Mouse (Mus musculus) stomach, embryonic 14.5 days (tissue): ENCODE measurements at regions not wholly inside any gene's neighbourhood (a gene's known extent, or its start where the extent isn't known, plus 50 kb on each side); places are given as distances from the start of the nearest gene placed in this dataset.

Experiments
- ATAC-seq: fragments of 200-750 bp; cut with Nextera tagmentation; 2 replicates; pipeline ENCODE4 v1.8.0; 2017; ENCODE audit warnings: low read depth, moderate TSS enrichment; ENCODE audit not compliant: insufficient number of reproducible peaks, insufficient read depth, low FRiP score
- H3K27ac ChIP-seq: fragments of 300-500 bp; sonication (generic); 2 replicates; pipeline ENCODE4 v1.5.1; 2014; ENCODE audit warnings: mild to moderate bottlenecking, low read length, moderate library complexity, mixed read lengths
- H3K27me3 ChIP-seq: fragments of 300-500 bp; sonication (generic); 2 replicates; pipeline ENCODE4 v1.6.1; 2014; ENCODE audit warnings: low read length, control low read depth, mixed read lengths; ENCODE audit not compliant: control insufficient read depth, insufficient read depth
- H3K36me3 ChIP-seq: fragments of 300-500 bp; sonication (generic); 2 replicates; pipeline ENCODE4 v1.6.1; 2014; ENCODE audit warnings: mild to moderate bottlenecking, control low read depth, low read length, moderate library complexity, mixed read lengths; ENCODE audit not compliant: control insufficient read depth, insufficient read depth
- H3K4me1 ChIP-seq: fragments of 300-500 bp; sonication (generic); 2 replicates; pipeline ENCODE4 v1.6.1; 2014; ENCODE audit warnings: low read length, control low read depth, mixed read lengths; ENCODE audit not compliant: control insufficient read depth, insufficient read depth
- H3K4me2 ChIP-seq: fragments of 300-500 bp; sonication (generic); replicated peaks from 2 replicates; pipeline ENCODE4 v1.6.1; 2014; ENCODE audit warnings: low read depth, low read length, control low read depth
- H3K4me3 ChIP-seq: fragments of 300-500 bp; sonication (generic); 2 replicates; pipeline ENCODE4 v1.5.1; 2014; ENCODE audit warnings: low read depth, low read length, control low read depth
- H3K9ac ChIP-seq: fragments of 300-500 bp; sonication (generic); replicated peaks from 2 replicates; pipeline ENCODE4 v1.6.1; 2014; ENCODE audit warnings: low read depth, mild to moderate bottlenecking, control low read depth, low read length, moderate library complexity, mixed read lengths
- H3K9me3 ChIP-seq: fragments of 300-500 bp; sonication (generic); 2 replicates; pipeline ENCODE4 v1.6.1; 2016; ENCODE audit warnings: low read depth, low read length, control low read depth; ENCODE audit not compliant: control insufficient read depth
- WGBS: fragments of 180-500 bp; shearing (Covaris S2); extraction: QIAGEN DNeasy Blood & Tissue Kit; methylation state at CpG from one replicate; pipeline ENCODE4 v1.1.7; 2014; 5-methylcytosine and 5-hydroxymethylcytosine counted together

- Histone ChIP-seq H3K9me3 (no peaks in the 10 kb centered on the region), H3K4me1 (0 out of 2 replicates have a peak, but pooled peaks cover 2% of the 10 kb centered on the region), H3K27me3 (no peaks in the 10 kb centered on the region), H3K36me3 (no peaks in the 10 kb centered on the region), H3K4me3 (no peak overlapping the region), H3K27ac (peak overlapping the region; percentile 11; the same call in 1 of the 2 replicates), H3K4me2 (no peak overlapping the region; the same call in 1 of the 2 replicates), H3K9ac (no peak overlapping the region)
- WGBS: 20% methylated on average over 8 of the region's 8 CpGs
- ATAC-seq: no peak
These were observed 94.6 kb upstream of the Pced1b start for GRCm38 (mm10) chr15:97152354-97152753.

GRCm38 (mm10) chr15:97151793-97152192 lies 95.1 kb upstream of the Pced1b start:
- H3K27ac ChIP-seq: peak overlapping the region; percentile 11; the same call in 1 of the 2 replicates
- H3K4me3 ChIP-seq: no peak overlapping the region
- H3K27me3 ChIP-seq: no peaks in the 10 kb centered on the region
- no peaks in the 10 kb centered on the region for H3K36me3 ChIP-seq
- no peak overlapping the region for H3K4me2 ChIP-seq
- 75% methylated on average over 12 of the region's 12 CpGs for WGBS
- H3K9ac ChIP-seq: no peak overlapping the region
- H3K4me1 ChIP-seq: 0 out of 2 replicates have a peak, but pooled peaks cover 2% of the 10 kb centered on the region
- ATAC-seq: no peak
- H3K9me3 ChIP-seq: no peaks in the 10 kb centered on the region

GRCm38 (mm10) chr15:97150983-97151735 lies 95.4 kb upstream of the Slc38a4 start:
- H3K9ac ChIP-seq: no peak overlapping the region
- H3K4me3 ChIP-seq: no peak overlapping the region
- no peak for ATAC-seq
- H3K27ac ChIP-seq: no peak overlapping the region
- no peaks in the 10 kb centered on the region for H3K36me3 ChIP-seq
- 82% methylated on average over 10 of the region's 10 CpGs for WGBS
- H3K9me3 ChIP-seq: no peaks in the 10 kb centered on the region
- H3K27me3 ChIP-seq: no peaks in the 10 kb centered on the region
- no peak overlapping the region for H3K4me2 ChIP-seq
- 0 out of 2 replicates have a peak, but pooled peaks cover 2% of the 10 kb centered on the region for H3K4me1 ChIP-seq

- H3K4me1 ChIP-seq: no peaks in the 10 kb centered on the region
- H3K4me3 ChIP-seq: no peak overlapping the region
- 74% methylated on average over 2 of the region's 2 CpGs for WGBS
- no peak overlapping the region for H3K9ac ChIP-seq
- no peaks in the 10 kb centered on the region for H3K36me3 ChIP-seq
- H3K9me3 ChIP-seq: no peaks in the 10 kb centered on the region
- H3K27me3 ChIP-seq: no peaks in the 10 kb centered on the region
- no peak for ATAC-seq
- no peak overlapping the region for H3K27ac ChIP-seq
- no peak overlapping the region for H3K4me2 ChIP-seq
These were observed 86.2 kb upstream of the Slc38a4 start for GRCm38 (mm10) chr15:97141958-97142357.

- H3K4me2 ChIP-seq: no peak overlapping the region
- H3K4me3 ChIP-seq: no peak overlapping the region
- no peak for ATAC-seq
- no peaks in the 10 kb centered on the region for H3K9me3 ChIP-seq
- H3K27ac ChIP-seq: no peak overlapping the region
- H3K4me1 ChIP-seq: no peaks in the 10 kb centered on the region
- H3K36me3 ChIP-seq: no peaks in the 10 kb centered on the region
- H3K9ac ChIP-seq: no peak overlapping the region
- WGBS: 83% methylated on average over 3 of the region's 3 CpGs
- H3K27me3 ChIP-seq: no peaks in the 10 kb centered on the region
These were observed 82.5 kb upstream of the Slc38a4 start for GRCm38 (mm10) chr15:97138265-97138664.

- no peak for ATAC-seq
- 8% methylated on average over 11 of the region's 11 CpGs for WGBS
- H3K27me3 ChIP-seq: no peaks in the 10 kb centered on the region
These were observed 79.5 kb upstream of the Slc38a4 start for GRCm38 (mm10) chr15:97135291-97135690.

GRCm38 (mm10) chr15:97127771-97128170 lies 72.0 kb upstream of the Slc38a4 start:
- Histone ChIP-seq H3K36me3 (no peaks in the 10 kb centered on the region), H3K9me3 (no peaks in the 10 kb centered on the region), H3K27ac (no peak overlapping the region), H3K9ac (no peak overlapping the region), H3K4me1 (no peaks in the 10 kb centered on the region), H3K4me3 (no peak overlapping the region), H3K4me2 (no peak overlapping the region), H3K27me3 (no peaks in the 10 kb centered on the region)
- WGBS: 83% methylated on average over 8 of the region's 8 CpGs
- ATAC-seq: no peak

More at GRCm38 (mm10) chr15:97135291-97135690, 79.5 kb upstream of the Slc38a4 start:
- no peak overlapping the region for H3K4me3 ChIP-seq
- no peak overlapping the region for H3K4me2 ChIP-seq
- no peaks in the 10 kb centered on the region for H3K36me3 ChIP-seq
- H3K9me3 ChIP-seq: no peaks in the 10 kb centered on the region
- no peak overlapping the region for H3K27ac ChIP-seq
- no peaks in the 10 kb centered on the region for H3K4me1 ChIP-seq
- H3K9ac ChIP-seq: no peak overlapping the region

GRCm38 (mm10) chr15:97125836-97126822 lies 70.4 kb upstream of the Slc38a4 start:
- Histone ChIP-seq H3K4me2 (no peak overlapping the region), H3K27me3 (no peaks in the 10 kb centered on the region), H3K36me3 (no peaks in the 10 kb centered on the region), H3K4me3 (no peak overlapping the region), H3K9ac (no peak overlapping the region), H3K4me1 (no peaks in the 10 kb centered on the region), H3K9me3 (no peaks in the 10 kb centered on the region), H3K27ac (no peak overlapping the region)
- ATAC-seq: no peak
- 87% methylated on average over 15 of the region's 15 CpGs for WGBS
